Mouse (Mus musculus) liver, embryonic 14.5 days (tissue): Measurements from ENCODE around the gene Pum1. TPM values are rescaled to one million over a fixed set of nuclear protein-coding genes. Genes with fewer than 3 reads are reported as not detected.
"Not testable (repeated sequence)": the region's sequence is repeated elsewhere in the genome, so short reads cannot be mapped to it uniquely, and the experiment has no call there.

Source experiments
- ATAC-seq: fragments of 200-750 bp; cut with Nextera tagmentation; 2 replicates; pipeline ENCODE4 v1.8.0; 2017; ENCODE audit warnings: moderate number of reproducible peaks, mild to moderate bottlenecking, moderate library complexity; ENCODE audit not compliant: insufficient read depth
- DNase-seq, 3 experiments: peaks; one replicate each; pipeline ENCODE4 v3.0.0-alpha.2; 2012 to 2013; ENCODE audit warnings: low read depth in 3 of 3, low spot score in 3 of 3
- H3K27ac ChIP-seq: fragments of 300-500 bp; sonication (generic); 2 replicates; pipeline ENCODE4 v1.5.1; 2014; ENCODE audit warnings: moderate library complexity, mild to moderate bottlenecking, control low read depth, inconsistent platforms
- H3K27me3 ChIP-seq: fragments of 300-500 bp; sonication (generic); 2 replicates; pipeline ENCODE4 v1.6.1; 2014; ENCODE audit warnings: mild to moderate bottlenecking, low read length, moderate library complexity; ENCODE audit not compliant: control insufficient read depth, insufficient read depth
- H3K36me3 ChIP-seq: fragments of 300-500 bp; sonication (generic); replicated peaks from 2 replicates; pipeline ENCODE4 v1.6.1; 2014; ENCODE audit warnings: low read depth; ENCODE audit not compliant: control insufficient read depth, insufficient read depth
- H3K4me1 ChIP-seq, 2 experiments: fragments of 200-500 bp in 1 of 2; fragments of 300-500 bp in 1 of 2; sonication (generic) in 1 of 2; replicated peaks; 2 replicates each; pipeline ENCODE4 v1.6.1; 2012 to 2014; ENCODE audit warnings: antibody characterized with exemption in 1 of 2, inconsistent platforms in 1 of 2, low read length in 1 of 2; ENCODE audit not compliant: control insufficient read depth in 2 of 2, insufficient read depth in 2 of 2
- H3K4me2 ChIP-seq: fragments of 300-500 bp; sonication (generic); 2 replicates; pipeline ENCODE4 v1.6.1; 2014; ENCODE audit warnings: low read depth, mild to moderate bottlenecking, control low read depth, moderate library complexity
- H3K4me3 ChIP-seq, 2 experiments: fragments of 200-500 bp in 1 of 2; fragments of 300-500 bp in 1 of 2; sonication (generic) in 1 of 2; 2 replicates each; pipeline ENCODE4 v1.5.1; 2012 to 2014; ENCODE audit warnings: low read depth in 2 of 2, low read length in 2 of 2, mild to moderate bottlenecking in 2 of 2, control low read depth in 1 of 2, inconsistent platforms in 1 of 2, moderate library complexity in 1 of 2; ENCODE audit not compliant: insufficient read depth in 1 of 2
- H3K9ac ChIP-seq: fragments of 300-500 bp; sonication (generic); replicated peaks from 2 replicates; pipeline ENCODE4 v1.6.1; 2014; ENCODE audit warnings: mild to moderate bottlenecking, control low read depth, moderate library complexity
- H3K9me3 ChIP-seq: fragments of 300-500 bp; sonication (generic); 2 replicates; pipeline ENCODE4 v1.6.1; 2016; ENCODE audit warnings: low read length, mixed read lengths; ENCODE audit not compliant: control insufficient read depth
- CTCF ChIP-seq: IDR thresholded peaks from 2 replicates; pipeline ENCODE4 v1.5.1; 2016; ENCODE audit warnings: antibody characterized with exemption, low read depth, control low read depth
- EP300 ChIP-seq: IDR thresholded peaks from 2 replicates; pipeline ENCODE4 v1.6.1; 2016; ENCODE audit warnings: antibody characterized with exemption, low read depth
- WGBS: fragments of 180-500 bp; shearing (Covaris S2); extraction: QIAGEN DNeasy Blood & Tissue Kit; methylation state at CpG from one replicate; pipeline ENCODE4 v1.1.7; 2014; ENCODE audit not compliant: insufficient replicate concordance; 5-methylcytosine and 5-hydroxymethylcytosine counted together
- polyA plus RNA-seq, 2 experiments: library from polyadenylated mRNA; depleted of rRNA in 1 of 2; stranded (reverse) in 1 of 2; unstranded in 1 of 2; fragments of >200 nt; fragmentation: Nextera tagmentation in 1 of 2; extraction: Ambion mirVana in 1 of 2; gene quantifications; 2 replicates each; pipeline versions ENCODE4 v1.2.1 to v1.2.3; 2012 to 2014

The Pum1 gene
- polyA plus RNA-seq, 2 experiments: 17.9 to 23.1 TPM

GRCm38 (mm10) chr4:130652546-130652945 is 10.6 kb upstream of the Pum1 start:
- DNase-seq (no peak), ATAC-seq (no peak)
- H3K4me1 ChIP-seq: peaks cover 1 to 2% of the 10 kb centered on the region in 2 experiments
- no peak overlapping the region for H3K4me2 ChIP-seq
- no peak overlapping the region for H3K4me3 ChIP-seq
- WGBS: 54% methylated on average over 4 of the region's 4 CpGs
- H3K27ac ChIP-seq: no peak overlapping the region
- H3K27me3 ChIP-seq: no peaks in the 10 kb centered on the region
- H3K36me3 ChIP-seq: no peaks in the 10 kb centered on the region
- no peaks in the 10 kb centered on the region for H3K9me3 ChIP-seq
- TF ChIP-seq CTCF: no peak
- TF ChIP-seq EP300: no peak
- H3K9ac ChIP-seq: no peak overlapping the region

- no peak overlapping the region for H3K4me2 ChIP-seq
Observed at GRCm38 (mm10) chr4:130657820-130658565, 5.1 kb upstream of the Pum1 start.

GRCm38 (mm10) chr4:130659470-130659869 is 3.7 kb upstream of the Pum1 start:
- WGBS: 81% methylated on average over 6 of the region's 6 CpGs
- H3K4me3 ChIP-seq: no peak overlapping the region
- TF ChIP-seq EP300: no peak
- TF ChIP-seq CTCF: no peak
- no peak overlapping the region for H3K27ac ChIP-seq
- ATAC-seq (no peak), DNase-seq (no peak)
- no peaks in the 10 kb centered on the region for H3K36me3 ChIP-seq
- no peaks in the 10 kb centered on the region for H3K9me3 ChIP-seq
- H3K27me3 ChIP-seq: no peaks in the 10 kb centered on the region
- no peak overlapping the region for H3K4me2 ChIP-seq
- no peak overlapping the region for H3K9ac ChIP-seq
- peaks cover 32 to 38% of the 10 kb centered on the region in 2 experiments for H3K4me1 ChIP-seq

More at GRCm38 (mm10) chr4:130657820-130658565, 5.1 kb upstream of the Pum1 start:
- no peak for TF ChIP-seq CTCF
- no peak for TF ChIP-seq EP300
- 19% methylated on average over 1 of the region's 1 CpGs for WGBS
- no peaks in the 10 kb centered on the region for H3K9me3 ChIP-seq
- no peak overlapping the region for H3K27ac ChIP-seq
- no peak overlapping the region for H3K9ac ChIP-seq
- ATAC-seq: no peak
- no peak for DNase-seq
- H3K4me3 ChIP-seq: no peak overlapping the region
- no peaks in the 10 kb centered on the region for H3K36me3 ChIP-seq
- H3K4me1 ChIP-seq: peaks cover 32 to 38% of the 10 kb centered on the region in 2 experiments
- H3K27me3 ChIP-seq: no peaks in the 10 kb centered on the region

- no peak overlapping the region for H3K9ac ChIP-seq
- DNase-seq (no peak), ATAC-seq (no peak)
- no peak for TF ChIP-seq CTCF
- no peak for TF ChIP-seq EP300
- H3K4me3 ChIP-seq: no peak overlapping the region
- peaks cover 32 to 39% of the 10 kb centered on the region in 2 experiments for H3K4me1 ChIP-seq
- H3K27me3 ChIP-seq: no peaks in the 10 kb centered on the region
- no peak overlapping the region for H3K4me2 ChIP-seq
- no peaks in the 10 kb centered on the region for H3K36me3 ChIP-seq
- no peak overlapping the region; the same call in 1 of the 2 replicates for H3K27ac ChIP-seq
- WGBS: 28% methylated on average over 2 of the region's 2 CpGs
- no peaks in the 10 kb centered on the region for H3K9me3 ChIP-seq
Observed at GRCm38 (mm10) chr4:130660106-130660505, 3.0 kb upstream of the Pum1 start.

- Histone ChIP-seq H3K4me3 (peak overlapping the region; percentile 5 to 69; a peak in 2 of 4 replicates), H3K27me3 (no peaks in the 10 kb centered on the region), H3K4me1 (peaks cover 36 to 43% of the 10 kb centered on the region in 2 experiments), H3K9ac (peak overlapping the region; percentile 90), H3K4me2 (peak overlapping the region; percentile 75), H3K36me3 (peaks cover under 1% of the 10 kb centered on the region; the same call in 1 of the 2 replicates), H3K27ac (peak overlapping the region; percentile 81), H3K9me3 (no peaks in the 10 kb centered on the region)
- no peak for TF ChIP-seq CTCF
- peak; percentile 78 for TF ChIP-seq EP300
- ATAC-seq (peak; percentile 21; the same call in 1 of the 2 replicates), DNase-seq (peak; percentile 51 to 54 (median 51))
- WGBS: 49% methylated on average over 3 of the region's 3 CpGs
Observed at GRCm38 (mm10) chr4:130661151-130661550, 2.0 kb upstream of the Pum1 start.

- H3K27ac ChIP-seq: peak overlapping the region; percentile 81
- H3K4me3 ChIP-seq: peak overlapping the region; percentile 69 to 100
- DNase-seq, H3K36me3 ChIP-seq, H3K27me3 ChIP-seq, ATAC-seq, H3K9me3 ChIP-seq: not testable (repeated sequence)
- 89% methylated on average over 1 of the region's 1 CpGs for WGBS
- H3K4me2 ChIP-seq: peak overlapping the region; percentile 75
- H3K9ac ChIP-seq: peak overlapping the region; percentile 90
- peaks cover 42 to 48% of the 10 kb centered on the region in 2 experiments for H3K4me1 ChIP-seq
Observed at GRCm38 (mm10) chr4:130662305-130662704, 816 bp upstream of the Pum1 start.
